Mouse (Mus musculus): ENCODE measurements around the gene Cdh13.

- no peak for TF ChIP-seq E2F4 (IDR thresholded peaks at IDR 0.05; ENCODE audit: insufficient read depth)
- TF ChIP-seq POLR2A (IDR thresholded peaks at IDR 0.05; ENCODE audit: insufficient read length, low read depth) = no peak
- no peak for TF ChIP-seq TCF12 (IDR thresholded peaks at IDR 0.05; ENCODE audit: insufficient read depth, poor library complexity, severe bottlenecking)
- no peak for TF ChIP-seq REST (IDR thresholded peaks at IDR 0.05; ENCODE audit: insufficient read depth, insufficient read length)
- no peak for TF ChIP-seq POLR2AphosphoS2 (IDR thresholded peaks at IDR 0.05; ENCODE audit: insufficient read length, low read depth)
- TF ChIP-seq SRF (IDR thresholded peaks at IDR 0.05; ENCODE audit: control insufficient read depth, insufficient read length, low read depth) = no peak
- TF ChIP-seq MAX (IDR thresholded peaks at IDR 0.05; ENCODE audit: low read depth) = no peak
- TF ChIP-seq USF1 (IDR thresholded peaks at IDR 0.05; ENCODE audit: low read depth) = no peak
- no peak for TF ChIP-seq CEBPB (IDR thresholded peaks at IDR 0.05; ENCODE audit: insufficient read depth, poor library complexity, severe bottlenecking)
These were observed 555.3 kb downstream of the Cdh13 start for GRCm38 (mm10) chr8:118838801-118839200.

Data from myocyte (in vitro differentiated cells).